ENCODE assay signal across 17 mouse cellular contexts in the genomic region with DNA sequence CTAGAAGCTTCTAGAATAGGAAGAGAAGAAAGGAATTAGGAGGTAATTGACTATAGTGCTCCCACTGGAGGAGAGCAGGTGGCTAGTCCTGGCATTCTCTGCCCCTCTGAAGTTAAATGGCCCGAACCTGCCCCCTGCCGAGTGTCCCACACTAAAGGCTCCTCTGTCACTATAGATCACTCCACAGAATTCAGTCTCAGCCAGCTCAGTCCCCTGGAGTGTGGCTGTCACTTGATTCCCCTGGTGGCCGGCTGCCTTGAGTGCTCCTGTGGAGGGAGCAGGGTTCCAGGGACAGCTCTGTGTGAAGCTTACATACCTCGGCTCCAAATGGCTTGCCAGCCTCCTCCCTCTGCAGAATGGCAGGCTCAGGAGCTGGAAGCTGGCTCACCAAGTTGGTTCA. TPM values are rescaled to one million over a fixed set of nuclear protein-coding genes. Genes with fewer than 3 reads are reported as not detected.
DNase-seq lines count a peak whose midpoint lies in the region; ATAC-seq and TF ChIP-seq lines count a peak whose summit lies in the region.
"Had no signal": no experiment of that assay in that cellular context is flagged by ENCODE, and none has a peak within 500 bp of the region (broad histone marks: within the 10 kb centered on the region; RNA-seq: fewer than 3 reads in every experiment).

No protein-coding gene starts in this region.

- ATAC-seq in embryonic facial prominence, embryonic 11.5 days (replicated peaks; ENCODE audit: insufficient number of reproducible peaks, low FRiP score, low TSS enrichment, low read depth) = 0 out of 2 replicates have a peak, but pooled peaks have one; percentile 56
- ATAC-seq in kidney, postnatal 0 days (replicated peaks; ENCODE audit: low FRiP score, low read depth) = no peak
- ATAC-seq in hindbrain, embryonic 13.5 days (ENCODE audit: low FRiP score) = 0 out of 2 replicates have a peak, but pooled peaks have one; percentile 34

- no peaks in the 10 kb centered on the region for H3K4me1 ChIP-seq in embryonic facial prominence, embryonic 11.5 days (ENCODE audit: control insufficient read depth, insufficient read depth, low read length)
- H3K4me1 ChIP-seq in embryonic facial prominence, embryonic 10.5 days = peaks cover 17% of the 10 kb centered on the region
- no peaks in the 10 kb centered on the region for H3K4me1 ChIP-seq in kidney, postnatal 0 days (replicated peaks; ENCODE audit: insufficient read depth, low read length)
- H3K4me1 ChIP-seq in hindbrain, embryonic 13.5 days (replicated peaks) = peaks cover 46% of the 10 kb centered on the region

- no peaks in the 10 kb centered on the region for H3K27me3 ChIP-seq in embryonic facial prominence, embryonic 11.5 days (ENCODE audit: control insufficient read depth, insufficient read depth, low read length)
- H3K27me3 ChIP-seq in embryonic facial prominence, embryonic 10.5 days (replicated peaks; ENCODE audit: low read depth, poor library complexity, severe bottlenecking) = 0 out of 2 replicates have a peak, but pooled peaks cover 3% of the 10 kb centered on the region
- H3K27me3 ChIP-seq in kidney, postnatal 0 days (ENCODE audit: insufficient read depth, low read length) = no peaks in the 10 kb centered on the region
- no peaks in the 10 kb centered on the region for H3K27me3 ChIP-seq in hindbrain, embryonic 13.5 days
- H3K27me3 ChIP-seq: heart, embryonic 12.5 days; midbrain, embryonic 12.5 days had no signal

- no peaks in the 10 kb centered on the region for H3K36me3 ChIP-seq in embryonic facial prominence, embryonic 11.5 days (replicated peaks; ENCODE audit: control insufficient read depth, insufficient read depth, low read depth, low read length)
- no peaks in the 10 kb centered on the region; the same call in 1 of the 2 replicates for H3K36me3 ChIP-seq in embryonic facial prominence, embryonic 10.5 days (replicated peaks)
- no peaks in the 10 kb centered on the region for H3K36me3 ChIP-seq in kidney, postnatal 0 days (ENCODE audit: insufficient read depth, low read length)
- H3K36me3 ChIP-seq in hindbrain, embryonic 13.5 days = no peaks in the 10 kb centered on the region
- H3K36me3 ChIP-seq: heart, embryonic 12.5 days; midbrain, embryonic 12.5 days had no signal

- 11% methylated on average over 4 of the region's 4 CpGs for WGBS in embryonic facial prominence, embryonic 11.5 days
- 12% methylated on average over 4 of the region's 4 CpGs for WGBS in embryonic facial prominence, embryonic 10.5 days
- WGBS in kidney, postnatal 0 days = 10% methylated on average over 4 of the region's 4 CpGs
- WGBS in hindbrain, embryonic 13.5 days = 7% methylated on average over 4 of the region's 4 CpGs

- no peak overlapping the region for H3K9ac ChIP-seq in embryonic facial prominence, embryonic 11.5 days (replicated peaks; ENCODE audit: low read length)
- no peak overlapping the region for H3K9ac ChIP-seq in kidney, postnatal 0 days (ENCODE audit: low read depth, low read length)
- no peak overlapping the region for H3K9ac ChIP-seq in hindbrain, embryonic 13.5 days
- H3K9ac ChIP-seq: heart, embryonic 12.5 days; midbrain, embryonic 12.5 days had no signal

- H3K4me2 ChIP-seq in embryonic facial prominence, embryonic 11.5 days (ENCODE audit: low read depth, low read length) = no peak overlapping the region
- H3K4me2 ChIP-seq in kidney, postnatal 0 days (ENCODE audit: low read length) = no peak overlapping the region
- H3K4me2 ChIP-seq in hindbrain, embryonic 13.5 days = no peak overlapping the region
- H3K4me2 ChIP-seq: heart, embryonic 12.5 days; midbrain, embryonic 12.5 days had no signal

- H3K27ac ChIP-seq in embryonic facial prominence, embryonic 11.5 days (replicated peaks; ENCODE audit: low read depth, low read length) = no peak overlapping the region
- no peak overlapping the region for H3K27ac ChIP-seq in embryonic facial prominence, embryonic 10.5 days (replicated peaks)
- H3K27ac ChIP-seq in kidney, postnatal 0 days = no peak overlapping the region
- peak overlapping the region; percentile 71 for H3K27ac ChIP-seq in hindbrain, embryonic 13.5 days
- H3K27ac ChIP-seq: midbrain, embryonic 12.5 days had no signal

- H3K9me3 ChIP-seq in embryonic facial prominence, embryonic 11.5 days (replicated peaks; ENCODE audit: control insufficient read depth, low read length) = no peaks in the 10 kb centered on the region
- H3K9me3 ChIP-seq in embryonic facial prominence, embryonic 10.5 days = no peaks in the 10 kb centered on the region
- H3K9me3 ChIP-seq in kidney, postnatal 0 days (replicated peaks; ENCODE audit: low read length) = no peaks in the 10 kb centered on the region
- H3K9me3 ChIP-seq in hindbrain, embryonic 13.5 days = no peaks in the 10 kb centered on the region

- H3K4me3 ChIP-seq in embryonic facial prominence, embryonic 11.5 days (ENCODE audit: low read depth, low read length) = no peak overlapping the region
- no peak overlapping the region for H3K4me3 ChIP-seq in embryonic facial prominence, embryonic 10.5 days
- H3K4me3 ChIP-seq in kidney, postnatal 0 days (replicated peaks; ENCODE audit: low read depth, low read length) = no peak overlapping the region
- no peak overlapping the region for H3K4me3 ChIP-seq in hindbrain, embryonic 13.5 days
- H3K4me3 ChIP-seq: heart, embryonic 12.5 days; midbrain, embryonic 12.5 days had no signal

- TF ChIP-seq CTCF in kidney, postnatal 0 days (IDR thresholded peaks at IDR 0.05; ENCODE audit: low read depth) = peak; percentile 45

- peak; percentile 11 for DNase-seq in embryonic facial prominence, embryonic 11.5 days (ENCODE audit: low spot score)
- DNase-seq in embryonic facial prominence, embryonic 10.5 days (ENCODE audit: low spot score) = no peak
- DNase-seq in kidney, postnatal 0 days (ENCODE audit: low spot score) = peak; percentile 58
- DNase-seq in kidney, postnatal 10 days = no peak
- peak; percentile 53 for DNase-seq in Muller cell, postnatal 12 days (ENCODE audit: inconsistent ontology term)
- no peak for DNase-seq in adipocyte (ENCODE audit: low spot score)
- no peak for DNase-seq in layer of hippocampus, postnatal 10 days (ENCODE audit: low spot score in 2 of 2)
- DNase-seq: B cell, adult 2 months; cerebellum, adult 11 months; kidney, adult 8-10 months had no signal

RNA-seq across cellular contexts. Expression of a gene that starts 33.2 kb away (rescaled TPM):
- 1.7 and 2.6 TPM in 2 replicates for polyA plus RNA-seq in embryonic facial prominence, embryonic 11.5 days (2014; fragmentation: Nextera tagmentation; extraction: Ambion mirVana)
- 1.7 and 3.6 TPM in 2 replicates for polyA plus RNA-seq in embryonic facial prominence, embryonic 10.5 days (2016; fragmentation: Nextera tagmentation; extraction: Ambion mirVana)
- polyA plus RNA-seq in kidney, postnatal 0 days (2015; fragmentation: Nextera tagmentation; extraction: Ambion mirVana) = 4.2 TPM in 2 replicates
- 1.3 and 1.7 TPM in 2 replicates for polyA plus RNA-seq in hindbrain, embryonic 13.5 days (2015; fragmentation: Nextera tagmentation; extraction: Ambion mirVana)
- not detected for total RNA-seq in layer of hippocampus, postnatal 10 days (2021)
- total RNA-seq: adrenal gland, adult 18-20 months; left cerebral cortex, postnatal 10 days had no signal
- polyA plus RNA-seq: embryonic facial prominence, embryonic 14.5 days; heart, embryonic 12.5 days; liver, embryonic 16.5 days had no signal

Comparison
In these comparisons a context has a peak if more than half of its experiments do, and no peak if none do; other contexts are left out.
1. DNase-seq: peak in embryonic facial prominence, embryonic 11.5 days (single experiment), kidney, postnatal 0 days (single experiment) and Muller cell, postnatal 12 days (single experiment); none in embryonic facial prominence, embryonic 10.5 days (single experiment), kidney, postnatal 10 days (single experiment), adipocyte (single experiment) and layer of hippocampus, postnatal 10 days (0 of 2).